Mouse (Mus musculus): ENCODE measurements around the gene Ntf5. TPM values are rescaled to one million over a fixed set of nuclear protein-coding genes. Genes with fewer than 3 reads are reported as not detected.
"Not testable (repeated sequence)": the region's sequence is repeated elsewhere in the genome, so short reads cannot be mapped to it uniquely, and the experiment has no call there.

Gene Ntf5
- polyA plus RNA-seq, 1 experiment: 0.16 TPM

GRCm38 (mm10) chr7:45459564-45460140 lies 46.2 kb downstream of the Ntf5 start, which contains the start of gene Ftl1:
Gene Ftl1 (minus strand): TSS chr7:45459884.
- not testable (repeated sequence) for DNase-seq (ENCODE audit: low read depth, low spot score)
- under 1% methylated on average over 36 of the region's 37 CpGs for whole genome bisulfite sequencing

- no peak for DNase-seq (ENCODE audit: low read depth, low spot score)
- 32% methylated on average over 7 of the region's 7 CpGs for WGBS
These were observed 46.9 kb downstream of the Ntf5 start for GRCm38 (mm10) chr7:45460377-45460776.

- WGBS: 6% methylated on average over 13 of the region's 13 CpGs
- no peak for DNase-seq (ENCODE audit: low read depth, low spot score)
These were observed 47.4 kb downstream of the Ntf5 start for GRCm38 (mm10) chr7:45460860-45461314.

- no peak for DNase-seq (ENCODE audit: low read depth, low spot score)
- 53% methylated on average over 5 of the region's 5 CpGs for WGBS
These were observed 47.8 kb downstream of the Ntf5 start for GRCm38 (mm10) chr7:45461326-45461725.

GRCm38 (mm10) chr7:45461781-45462180 lies 48.3 kb downstream of the Ntf5 start:
- WGBS: 85% methylated on average over 4 of the region's 4 CpGs

GRCm38 (mm10) chr7:45462325-45462724 lies 48.8 kb downstream of the Ntf5 start:
- 84% methylated on average over 4 of the region's 4 CpGs for WGBS

More at GRCm38 (mm10) chr7:45461781-45462180, 48.3 kb downstream of the Ntf5 start:
- DNase-seq (ENCODE audit: low read depth, low spot score): no peak

GRCm38 (mm10) chr7:45462868-45463267 lies 49.4 kb downstream of the Ntf5 start:
- WGBS: 74% methylated on average over 4 of the region's 4 CpGs
- not testable (repeated sequence) for DNase-seq (ENCODE audit: low read depth, low spot score)

More at GRCm38 (mm10) chr7:45462325-45462724, 48.8 kb downstream of the Ntf5 start:
- DNase-seq (ENCODE audit: low read depth, low spot score): no peak

- DNase-seq (ENCODE audit: low read depth, low spot score): no peak
- 79% methylated on average over 7 of the region's 7 CpGs for WGBS
These were observed 50.7 kb downstream of the Ntf5 start for GRCm38 (mm10) chr7:45463987-45464778.

- WGBS: 95% methylated on average over 12 of the region's 12 CpGs
- DNase-seq (ENCODE audit: low read depth, low spot score): no peak
These were observed 51.6 kb downstream of the Ntf5 start for GRCm38 (mm10) chr7:45465112-45465511.

- 56% methylated on average over 9 of the region's 9 CpGs for WGBS
- DNase-seq (ENCODE audit: low read depth, low spot score): no peak
These were observed 52.1 kb downstream of the Ntf5 start for GRCm38 (mm10) chr7:45465549-45465948.

- under 1% methylated on average over 58 of the region's 58 CpGs for WGBS
- peak; percentile 73 for DNase-seq (ENCODE audit: low read depth, low spot score)
These were observed 53.0 kb downstream of the Ntf5 start, which contains the start of gene Bax for GRCm38 (mm10) chr7:45466283-45467089. Gene Bax (minus strand): TSS chr7:45466898.

Other genes with a start within 250 kb of the Ntf5 start
- 0.07 and 0.11 TPM in 2 replicates for gene Slc17a7, start 249.7 kb upstream of the Ntf5 start, polyA plus RNA-seq (2012; rRNA removed)
- gene Gfy, start 234.1 kb upstream of the Ntf5 start, polyA plus RNA-seq (2012; rRNA removed): not detected in 2 replicates
- gene Pth2, start 232.7 kb upstream of the Ntf5 start, polyA plus RNA-seq (2012; rRNA removed): not detected in 2 replicates
- gene Ccdc155, start 208.8 kb upstream of the Ntf5 start, polyA plus RNA-seq (2012; rRNA removed): 0.09 TPM in 1 of 2 replicates, not detected in the other
- 0.47 and 0.67 TPM in 2 replicates for gene Dkkl1, start 201.5 kb upstream of the Ntf5 start, polyA plus RNA-seq (2012; rRNA removed)
- 8.9 and 11.4 TPM in 2 replicates for gene Tead2, start 197.9 kb upstream of the Ntf5 start, polyA plus RNA-seq (2012; rRNA removed)
- 57.3 and 66.8 TPM in 2 replicates for gene Cd37, start 174.6 kb upstream of the Ntf5 start, polyA plus RNA-seq (2012; rRNA removed)
- gene Slc6a16, start 172.6 kb upstream of the Ntf5 start, polyA plus RNA-seq (2012; rRNA removed): not detected in 2 replicates
- gene Slc6a21, start 136.2 kb upstream of the Ntf5 start, polyA plus RNA-seq (2012; rRNA removed): not detected in 2 replicates
- gene Trpm4, start 79.9 kb upstream of the Ntf5 start, polyA plus RNA-seq (2012; rRNA removed): 182 and 185 TPM in 2 replicates
- 0.40 and 0.67 TPM in 2 replicates for gene Hrc, start 78.4 kb upstream of the Ntf5 start, polyA plus RNA-seq (2012; rRNA removed)
- 47.1 and 70.3 TPM in 2 replicates for gene Ppfia3, start 46.7 kb upstream of the Ntf5 start, polyA plus RNA-seq (2012; rRNA removed)
- 4.5 and 7.9 TPM in 2 replicates for gene Lin7b, start 43.1 kb upstream of the Ntf5 start, polyA plus RNA-seq (2012; rRNA removed)
- gene Snrnp70, start 18.0 kb upstream of the Ntf5 start, polyA plus RNA-seq (2012; rRNA removed): 102 and 165 TPM in 2 replicates
- gene Kcna7, start 8.0 kb upstream of the Ntf5 start, polyA plus RNA-seq (2012; rRNA removed): 0.06 TPM in 1 of 2 replicates, not detected in the other
- gene Lhb, start 7.1 kb downstream of the Ntf5 start, polyA plus RNA-seq (2012; rRNA removed): not detected in 2 replicates
- 11.2 and 14.7 TPM in 2 replicates for gene Gys1, start 21.1 kb downstream of the Ntf5 start, polyA plus RNA-seq (2012; rRNA removed)
- gene Ruvbl2, start 24.4 kb downstream of the Ntf5 start, polyA plus RNA-seq (2012; rRNA removed): 70.5 and 70.6 TPM in 2 replicates
- gene Ftl1, start 46.2 kb downstream of the Ntf5 start, polyA plus RNA-seq (2012; rRNA removed): 1,842 and 2,045 TPM in 2 replicates
- 105 and 106 TPM in 2 replicates for gene Bax, start 53.2 kb downstream of the Ntf5 start, polyA plus RNA-seq (2012; rRNA removed)
- gene Tulp2, start 68.2 kb downstream of the Ntf5 start, polyA plus RNA-seq (2012; rRNA removed): 0.30 TPM in 1 of 2 replicates, not detected in the other
- not detected in 2 replicates for gene Gm45808, start 73.1 kb downstream of the Ntf5 start, polyA plus RNA-seq (2012; rRNA removed)
- 0.45 and 1.4 TPM in 2 replicates for gene Dhdh, start 75.1 kb downstream of the Ntf5 start, polyA plus RNA-seq (2012; rRNA removed)
- 384 and 422 TPM in 2 replicates for gene Nucb1, start 96.7 kb downstream of the Ntf5 start, polyA plus RNA-seq (2012; rRNA removed)
- 14.8 and 18.4 TPM in 2 replicates for gene Ppp1r15a, start 112.6 kb downstream of the Ntf5 start, polyA plus RNA-seq (2012; rRNA removed)
- gene Plekha4, start 112.6 kb downstream of the Ntf5 start, polyA plus RNA-seq (2012; rRNA removed): 4.0 and 4.6 TPM in 2 replicates
- gene Hsd17b14, start 141.2 kb downstream of the Ntf5 start, polyA plus RNA-seq (2012; rRNA removed): 0.30 and 0.50 TPM in 2 replicates
- gene Bcat2, start 156.5 kb downstream of the Ntf5 start, polyA plus RNA-seq (2012; rRNA removed): 33.8 and 40.9 TPM in 2 replicates
- 0.25 and 0.29 TPM in 2 replicates for gene Fgf21, start 201.8 kb downstream of the Ntf5 start, polyA plus RNA-seq (2012; rRNA removed)
- 2.5 and 2.7 TPM in 2 replicates for gene Fut1, start 203.6 kb downstream of the Ntf5 start, polyA plus RNA-seq (2012; rRNA removed)
- 0.07 and 0.25 TPM in 2 replicates for gene Izumo1, start 208.1 kb downstream of the Ntf5 start, polyA plus RNA-seq (2012; rRNA removed)
- 5.0 and 5.3 TPM in 2 replicates for gene Rasip1, start 213.8 kb downstream of the Ntf5 start, polyA plus RNA-seq (2012; rRNA removed)
- gene Mamstr, start 226.3 kb downstream of the Ntf5 start, polyA plus RNA-seq (2012; rRNA removed): 0.77 and 1.3 TPM in 2 replicates

All from large intestine, adult 2 months (tissue).